ENCODE assay signal across 10 mouse cellular contexts in genomic region chr14:8255076-8255729, GRCm38 (mm10). TPM values are rescaled to one million over a fixed set of nuclear protein-coding genes. Genes with fewer than 3 reads are reported as not detected.
DNase-seq lines count a peak whose midpoint lies in the region; ATAC-seq and TF ChIP-seq lines count a peak whose summit lies in the region.
"Had no signal": no experiment of that assay in that cellular context is flagged by ENCODE, and none has a peak within 500 bp of the region (broad histone marks: within the 10 kb centered on the region; RNA-seq: fewer than 3 reads in every experiment).

No protein-coding gene starts in this region.

- TF ChIP-seq CTCF in cerebellum, adult 2 months (IDR thresholded peaks at IDR 0.05; ENCODE audit: borderline replicate concordance, insufficient read depth, low read depth, low read length), result peak; percentile 42
- TF ChIP-seq CTCF in kidney, postnatal 0 days (IDR thresholded peaks at IDR 0.05; ENCODE audit: low read depth), result peak; percentile 74

- no peak for TF ChIP-seq POLR2A in cerebellum, adult 2 months (IDR thresholded peaks at IDR 0.05; ENCODE audit: borderline replicate concordance, insufficient read depth, low read length)

- no peaks in the 10 kb centered on the region for H3K36me3 ChIP-seq in kidney, postnatal 0 days (ENCODE audit: insufficient read depth, low read length)
- H3K36me3 ChIP-seq: embryonic facial prominence, embryonic 15.5 days had no signal

- WGBS in cerebellum, adult 2 months, result 66% methylated on average over 7 of the region's 7 CpGs
- 67% methylated on average over 7 of the region's 7 CpGs for WGBS in kidney, postnatal 0 days

- no peaks in the 10 kb centered on the region for H3K9me3 ChIP-seq in kidney, postnatal 0 days (replicated peaks; ENCODE audit: low read length)
- H3K9me3 ChIP-seq: embryonic facial prominence, embryonic 15.5 days had no signal

- ATAC-seq in kidney, postnatal 0 days (replicated peaks; ENCODE audit: low FRiP score, low read depth), result no peak
- no peak for ATAC-seq in monocyte, adult 5-6 weeks (replicated peaks; ENCODE audit: insufficient number of reproducible peaks, low FRiP score, low TSS enrichment, poor library complexity, severe bottlenecking)

- no peaks in the 10 kb centered on the region for H3K27me3 ChIP-seq in cerebellum, adult 2 months (ENCODE audit: control insufficient read depth, insufficient read depth, low read length)
- H3K27me3 ChIP-seq in kidney, postnatal 0 days (ENCODE audit: insufficient read depth, low read length), result no peaks in the 10 kb centered on the region

- no peak overlapping the region for H3K4me3 ChIP-seq in cerebellum, adult 2 months (replicated peaks; ENCODE audit: insufficient read depth, low read depth, low read length)
- H3K4me3 ChIP-seq in kidney, postnatal 0 days (replicated peaks; ENCODE audit: low read depth, low read length), result no peak overlapping the region
- H3K4me3 ChIP-seq: embryonic facial prominence, embryonic 15.5 days had no signal

- no peak overlapping the region for H3K27ac ChIP-seq in cerebellum, adult 2 months (ENCODE audit: insufficient read depth, low read length)
- no peak overlapping the region for H3K27ac ChIP-seq in kidney, postnatal 0 days
- H3K27ac ChIP-seq: embryonic facial prominence, embryonic 15.5 days; macrophage had no signal

- no peaks in the 10 kb centered on the region; the same call in 1 of the 2 replicates for H3K4me1 ChIP-seq in cerebellum, adult 2 months (ENCODE audit: control insufficient read depth, insufficient read depth, low read length)
- no peaks in the 10 kb centered on the region for H3K4me1 ChIP-seq in kidney, postnatal 0 days (replicated peaks; ENCODE audit: insufficient read depth, low read length)
- H3K4me1 ChIP-seq: embryonic facial prominence, embryonic 15.5 days had no signal

- DNase-seq in 416B (ENCODE audit: low read depth) (peak; percentile 83), ES-CJ7 (ENCODE audit: low read depth, low spot score) (peak; percentile 26)
- peak; percentile 34 for DNase-seq in cerebellum, adult 2 months
- DNase-seq in frontal cortex, postnatal 25 days (ENCODE audit: low spot score in 2 of 2), result peak; percentile 40 to 43
- DNase-seq in kidney, postnatal 0 days (ENCODE audit: low spot score), result peak; percentile 70
- DNase-seq in lung, adult 18-20 months, result peak; percentile 41 to 50
- peak; percentile 75 for DNase-seq in retina, embryonic 14.5 days (ENCODE audit: low spot score)

- H3K9ac ChIP-seq in kidney, postnatal 0 days (ENCODE audit: low read depth, low read length), result no peak overlapping the region
- H3K9ac ChIP-seq: embryonic facial prominence, embryonic 15.5 days had no signal

- no peak overlapping the region for H3K4me2 ChIP-seq in kidney, postnatal 0 days (ENCODE audit: low read length)
- H3K4me2 ChIP-seq: embryonic facial prominence, embryonic 15.5 days had no signal

RNA-seq across cellular contexts. Expression of gene Acox2, which starts 4.0 kb away (rescaled TPM):
- polyA plus RNA-seq in cerebellum, adult 2 months (2012; rRNA removed), result 0.41 and 0.55 TPM in 2 replicates
- 6.2 and 7.1 TPM in 2 replicates for polyA plus RNA-seq in kidney, postnatal 0 days (2015; fragmentation: Nextera tagmentation; extraction: Ambion mirVana)
- not detected in 3 replicates for total RNA-seq in monocyte, adult 5-6 weeks (2017)
- polyA plus RNA-seq: macrophage had no signal

RNA-seq across cellular contexts. Expression of gene Kctd6, which starts 41.3 kb away (rescaled TPM):
- 35.0 and 35.8 TPM in 2 replicates for polyA plus RNA-seq in cerebellum, adult 2 months (2012; rRNA removed)
- 30.2 and 34.1 TPM in 2 replicates for polyA plus RNA-seq in kidney, postnatal 0 days (2015; fragmentation: Nextera tagmentation; extraction: Ambion mirVana)
- 4.7 to 13.6 TPM (median 13.4 TPM) in 3 replicates for total RNA-seq in monocyte, adult 5-6 weeks (2017)

Comparison
In these comparisons a context has a peak if more than half of its experiments do, and no peak if none do; other contexts are left out.
1. DNase-seq: peak in every context shown above with its lines; median percentile 83 in 416B; 75 in retina, embryonic 14.5 days; 70 in kidney, postnatal 0 days; 46 in lung, adult 18-20 months; 42 in frontal cortex, postnatal 25 days; 34 in cerebellum, adult 2 months; 26 in ES-CJ7.